Mouse (Mus musculus) adrenal gland, adult 2 months (tissue): ENCODE measurements at regions not wholly inside any gene's neighbourhood (a gene's known extent, or its start where the extent isn't known, plus 50 kb on each side); places are given as distances from the start of the nearest gene placed in this dataset.

ENCODE experiments used
- DNase-seq: peaks from one replicate; pipeline ENCODE4 v3.0.0; 2021

- DNase-seq = no peak
Measured at GRCm38 (mm10) chr12:39073289-39074022, 294.3 kb downstream of the Etv1 start.

GRCm38 (mm10) chr12:39086285-39086684 is 307.1 kb downstream of the Etv1 start:
- no peak for DNase-seq

GRCm38 (mm10) chr12:39094638-39095230 is 315.6 kb downstream of the Etv1 start:
- no peak for DNase-seq

- no peak for DNase-seq
Measured at GRCm38 (mm10) chr12:39123391-39124095, 344.4 kb downstream of the Etv1 start.

- DNase-seq = no peak
Measured at GRCm38 (mm10) chr12:39154689-39155088, 375.5 kb downstream of the Etv1 start.

- no peak for DNase-seq
Measured at GRCm38 (mm10) chr12:39176958-39177357, 397.8 kb downstream of the Etv1 start.

- DNase-seq = no peak
Measured at GRCm38 (mm10) chr12:39224073-39224472, 444.9 kb downstream of the Etv1 start.

- DNase-seq = peak; percentile 43
Measured at GRCm38 (mm10) chr12:39256605-39257004, 477.4 kb downstream of the Etv1 start.

- DNase-seq = no peak
Measured at GRCm38 (mm10) chr12:39257571-39257970, 478.4 kb downstream of the Etv1 start.

GRCm38 (mm10) chr12:39289676-39290075 is 510.5 kb downstream of the Etv1 start:
- DNase-seq = no peak

GRCm38 (mm10) chr12:39301351-39302212 is 522.4 kb downstream of the Etv1 start:
- DNase-seq = no peak

- no peak for DNase-seq
Measured at GRCm38 (mm10) chr12:39302213-39302591, 523.0 kb downstream of the Etv1 start.

- no peak for DNase-seq
Measured at GRCm38 (mm10) chr12:39307746-39308145, 528.6 kb downstream of the Etv1 start.

GRCm38 (mm10) chr12:39309905-39310304 is 530.7 kb downstream of the Etv1 start:
- DNase-seq = no peak

- no peak for DNase-seq
Measured at GRCm38 (mm10) chr12:39317229-39317628, 538.0 kb downstream of the Etv1 start.

- DNase-seq = no peak
Measured at GRCm38 (mm10) chr12:39321453-39321852, 542.3 kb downstream of the Etv1 start.

GRCm38 (mm10) chr12:39326157-39326556 is 547.0 kb downstream of the Etv1 start:
- DNase-seq = no peak

GRCm38 (mm10) chr12:39326668-39327299 is 547.6 kb downstream of the Etv1 start:
- DNase-seq = no peak

GRCm38 (mm10) chr12:39328377-39328776 is 549.2 kb downstream of the Etv1 start:
- no peak for DNase-seq

- no peak for DNase-seq
Measured at GRCm38 (mm10) chr12:39339101-39339538, 559.9 kb downstream of the Etv1 start.

- no peak for DNase-seq
Measured at GRCm38 (mm10) chr12:39341751-39342271, 562.6 kb downstream of the Etv1 start.
